Mouse (Mus musculus) MEL (cell line): ENCODE measurements at regions not wholly inside any gene's neighbourhood (a gene's known extent, or its start where the extent isn't known, plus 50 kb on each side); places are given as distances from the start of the nearest gene placed in this dataset.

Experiments used
- CTCF ChIP-seq, 3 experiments: IDR thresholded peaks in 2 of 3; conservative IDR thresholded peaks in 1 of 3; 2 replicates each; pipeline ENCODE4 v1.5.1; 2011 to 2012; ENCODE audit warnings: low read length in 3 of 3, low read depth in 2 of 3, mild to moderate bottlenecking in 2 of 3, improper control_type of control experiment in 1 of 3, inconsistent platforms in 1 of 3, mixed read lengths in 1 of 3, moderate library complexity in 1 of 3; ENCODE audit not compliant: control insufficient read depth in 1 of 3, insufficient read depth in 1 of 3, poor library complexity in 1 of 3, severe bottlenecking in 1 of 3
- EP300 ChIP-seq, 2 experiments: IDR thresholded peaks; 2 replicates each; pipeline ENCODE4 v1.6.1; 2011; ENCODE audit warnings: improper control_type of control experiment in 2 of 2, low read length in 2 of 2, low read depth in 1 of 2, mild to moderate bottlenecking in 1 of 2
- GATA1 ChIP-seq: IDR thresholded peaks from 2 replicates; pipeline ENCODE4 v1.6.1; 2011; ENCODE audit warnings: low read depth, low read length, improper control_type of control experiment
- POLR2A ChIP-seq, 2 experiments: IDR thresholded peaks; 2 replicates each; pipeline ENCODE4 v1.6.1; 2011 to 2012; ENCODE audit warnings: low read length in 2 of 2, mild to moderate bottlenecking in 2 of 2, control low read depth in 1 of 2, improper control_type of control experiment in 1 of 2, low read depth in 1 of 2, moderate library complexity in 1 of 2; ENCODE audit not compliant: control insufficient read depth in 1 of 2, insufficient read depth in 1 of 2, poor library complexity in 1 of 2
- SMC3 ChIP-seq: IDR thresholded peaks from 2 replicates; pipeline ENCODE4 v1.6.1; 2011; ENCODE audit warnings: low read depth, low read length, improper control_type of control experiment
- USF1 ChIP-seq: IDR thresholded peaks from 2 replicates; pipeline ENCODE4 v1.6.1; 2014; ENCODE audit warnings: low read depth, mild to moderate bottlenecking, inconsistent platforms, low read length, improper control_type of control experiment, moderate library complexity

- TF ChIP-seq USF1 (no peak), CTCF (IDR thresholded peaks at IDR 0.05 in 2 of 3, conservative IDR thresholded peaks at IDR 0.05 in 1 of 3; ENCODE audit: control insufficient read depth in 1 of 3, insufficient read depth in 1 of 3, low read depth in 2 of 3, low read length in 3 of 3, poor library complexity in 1 of 3, severe bottlenecking in 1 of 3) (no peak), SMC3 (no peak), GATA1 (no peak), POLR2A (IDR thresholded peaks at IDR 0.05; ENCODE audit: control insufficient read depth in 1 of 2, insufficient read depth in 1 of 2, low read depth in 1 of 2, low read length in 2 of 2, poor library complexity in 1 of 2) (no peak), EP300 (IDR thresholded peaks at IDR 0.05; ENCODE audit: low read depth in 1 of 2, low read length in 2 of 2) (no peak)
Measured at GRCm38 (mm10) chr8:26706768-26707156, 270.4 kb upstream of the Zfp703 start.
